Mouse (Mus musculus) adrenal gland, adult 8-10 months (tissue): Measurements from ENCODE around the gene Olfr1508. TPM values are rescaled to one million over a fixed set of nuclear protein-coding genes. Genes with fewer than 3 reads are reported as not detected.
"Not testable (repeated sequence)": the region's sequence is repeated elsewhere in the genome, so short reads cannot be mapped to it uniquely, and the experiment has no call there.

ENCODE experiments used
- DNase-seq: peaks from one replicate; pipeline ENCODE4 v3.0.0; 2022
- total RNA-seq, 4 experiments: library from RNA; stranded (reverse); gene quantifications; 2 replicates each; pipeline ENCODE4 v1.2.4; 2022

Gene Olfr1508
- not detected for total RNA-seq

GRCm38 (mm10) chr14:52467395-52467794 lies at the start of gene Olfr1508:
TSS of gene Olfr1508 (minus strand) at chr14:52467495.
- DNase-seq, result no peak

GRCm38 (mm10) chr14:52495516-52495915 lies 28.2 kb upstream of the Olfr1508 start, which contains the start of gene Olfr1507:
TSS of gene Olfr1507 (minus strand) at chr14:52495749.
- no peak for DNase-seq

- DNase-seq, result no peak
Measured at GRCm38 (mm10) chr14:52465738-52466137, 1.6 kb downstream of the Olfr1508 start.

- DNase-seq, result no peak
Measured at GRCm38 (mm10) chr14:52461928-52462327, 5.4 kb downstream of the Olfr1508 start.

GRCm38 (mm10) chr14:52451138-52451537 lies 16.2 kb downstream of the Olfr1508 start:
- no peak for DNase-seq

- no peak for DNase-seq
Measured at GRCm38 (mm10) chr14:52442690-52443089, 24.6 kb downstream of the Olfr1508 start, which contains the start of gene Olfr1509. TSS of gene Olfr1509 (plus strand) at chr14:52442990.

- no peak for DNase-seq
Measured at GRCm38 (mm10) chr14:52427686-52428085, 39.6 kb downstream of the Olfr1508 start.

GRCm38 (mm10) chr14:52414273-52414672 lies 53.0 kb downstream of the Olfr1508 start, which contains the start of gene Olfr1510:
TSS of gene Olfr1510 (minus strand) at chr14:52414373.
- no peak for DNase-seq

- not testable (repeated sequence) for DNase-seq
Measured at GRCm38 (mm10) chr14:52410142-52410919, 57.0 kb downstream of the Olfr1508 start.

Other genes with a start within 250 kb of the Olfr1508 start
- 100 to 1,000 TPM in 2 of 4 experiments, 10 to 100 TPM in 2; 82.2 to 142 (median 108) TPM for gene Chd8, start 209.7 kb downstream of the Olfr1508 start, total RNA-seq
- gene Tox4, start 188.3 kb downstream of the Olfr1508 start, total RNA-seq, result 10 to 100 TPM; 54.4 to 80.8 (median 70.4) TPM
- 10 to 100 TPM; 43.1 to 54.0 (median 48.4) TPM for gene Rab2b, start 187.9 kb downstream of the Olfr1508 start, total RNA-seq
- 10 to 100 TPM; 39.3 to 66.6 (median 55.2) TPM for gene Mettl3, start 162.4 kb downstream of the Olfr1508 start, total RNA-seq
- 10 to 100 TPM in 2 of 4 experiments, 1 to 10 TPM in 2; 7.3 to 15.2 (median 12.0) TPM for gene Sall2, start 138.7 kb downstream of the Olfr1508 start, total RNA-seq
- gene Olfr1513, start 111.1 kb downstream of the Olfr1508 start, total RNA-seq, result not detected
- not detected for gene Olfr1512, start 88.3 kb downstream of the Olfr1508 start, total RNA-seq
- gene Olfr1511, start 70.1 kb downstream of the Olfr1508 start, total RNA-seq, result not detected
- gene Olfr1510, start 53.1 kb downstream of the Olfr1508 start, total RNA-seq, result not detected
- gene Olfr1509, start 24.5 kb downstream of the Olfr1508 start, total RNA-seq, result not detected
- gene Olfr1507, start 28.3 kb upstream of the Olfr1508 start, total RNA-seq, result not detected